Mouse (Mus musculus): ENCODE results near the gene Scgb1c1. TPM values are rescaled to one million over a fixed set of nuclear protein-coding genes. Genes with fewer than 3 reads are reported as not detected.

Scgb1c1 gene
- polyA plus RNA-seq, 1 experiment from 2014 or later: not detected

GRCm38 (mm10) chr7:140851916-140852315 lies 6.6 kb downstream of the Scgb1c1 start:
- peaks cover 15% of the 10 kb centered on the region; the same call in 1 of the 2 replicates for H3K36me3 ChIP-seq (ENCODE audit: control insufficient read depth, insufficient read depth, low read length)
- H3K27ac ChIP-seq (ENCODE audit: low read depth, low read length): no peak overlapping the region
- H3K4me2 ChIP-seq: no peak overlapping the region
- H3K9me3 ChIP-seq (replicated peaks; ENCODE audit: control insufficient read depth, low read length): no peaks in the 10 kb centered on the region
- WGBS (ENCODE audit: insufficient replicate concordance): 95% methylated on average over 4 of the region's 4 CpGs
- no peak overlapping the region for H3K9ac ChIP-seq (ENCODE audit: low read depth, low read length)
- no peak for ATAC-seq (replicated peaks; ENCODE audit: insufficient number of reproducible peaks, low FRiP score, low TSS enrichment)
- 0 out of 2 replicates have a peak, but pooled peaks cover 2% of the 10 kb centered on the region for H3K27me3 ChIP-seq (ENCODE audit: control insufficient read depth, insufficient read depth, low read length)
- no peak overlapping the region for H3K4me3 ChIP-seq (ENCODE audit: low read depth, low read length)
- peaks cover 7% of the 10 kb centered on the region for H3K4me1 ChIP-seq (ENCODE audit: control insufficient read depth, insufficient read depth, low read length)

GRCm38 (mm10) chr7:140853386-140853785 lies 8.0 kb downstream of the Scgb1c1 start:
- ATAC-seq (replicated peaks; ENCODE audit: insufficient number of reproducible peaks, low FRiP score, low TSS enrichment): no peak
- H3K4me3 ChIP-seq (ENCODE audit: low read depth, low read length): no peak overlapping the region
- H3K9me3 ChIP-seq (replicated peaks; ENCODE audit: control insufficient read depth, low read length): no peaks in the 10 kb centered on the region
- peaks cover 14% of the 10 kb centered on the region for H3K4me1 ChIP-seq (ENCODE audit: control insufficient read depth, insufficient read depth, low read length)
- WGBS (ENCODE audit: insufficient replicate concordance): 88% methylated on average over 9 of the region's 9 CpGs
- H3K27ac ChIP-seq (ENCODE audit: low read depth, low read length): no peak overlapping the region
- H3K27me3 ChIP-seq (ENCODE audit: control insufficient read depth, insufficient read depth, low read length): 0 out of 2 replicates have a peak, but pooled peaks cover 2% of the 10 kb centered on the region
- H3K4me2 ChIP-seq: no peak overlapping the region
- peaks cover 15% of the 10 kb centered on the region; the same call in 1 of the 2 replicates for H3K36me3 ChIP-seq (ENCODE audit: control insufficient read depth, insufficient read depth, low read length)
- H3K9ac ChIP-seq (ENCODE audit: low read depth, low read length): no peak overlapping the region

GRCm38 (mm10) chr7:140854483-140854882 lies 9.1 kb downstream of the Scgb1c1 start:
- Histone ChIP-seq H3K27me3 (ENCODE audit: control insufficient read depth, insufficient read depth, low read length) (no peaks in the 10 kb centered on the region), H3K9me3 (replicated peaks; ENCODE audit: control insufficient read depth, low read length) (no peaks in the 10 kb centered on the region), H3K4me3 (ENCODE audit: low read depth, low read length) (0 out of 2 replicates have a peak overlapping the region, but pooled peaks have one; percentile 88), H3K36me3 (ENCODE audit: control insufficient read depth, insufficient read depth, low read length) (peaks cover 17% of the 10 kb centered on the region; the same call in 1 of the 2 replicates), H3K9ac (ENCODE audit: low read depth, low read length) (peak overlapping the region; percentile 94; the same call in 1 of the 2 replicates), H3K4me2 (no peak overlapping the region), H3K4me1 (ENCODE audit: control insufficient read depth, insufficient read depth, low read length) (peaks cover 16% of the 10 kb centered on the region), H3K27ac (ENCODE audit: low read depth, low read length) (no peak overlapping the region)
- no peak for ATAC-seq (replicated peaks; ENCODE audit: insufficient number of reproducible peaks, low FRiP score, low TSS enrichment)
- 91% methylated on average over 18 of the region's 18 CpGs for WGBS (ENCODE audit: insufficient replicate concordance)

- Histone ChIP-seq H3K4me3 (ENCODE audit: low read depth, low read length) (peak overlapping the region; percentile 88), H3K36me3 (ENCODE audit: control insufficient read depth, insufficient read depth, low read length) (peaks cover 18% of the 10 kb centered on the region; the same call in 1 of the 2 replicates), H3K27ac (ENCODE audit: low read depth, low read length) (no peak overlapping the region), H3K9ac (ENCODE audit: low read depth, low read length) (peak overlapping the region; percentile 94), H3K4me1 (ENCODE audit: control insufficient read depth, insufficient read depth, low read length) (peaks cover 16% of the 10 kb centered on the region), H3K4me2 (peak overlapping the region; percentile 91), H3K27me3 (ENCODE audit: control insufficient read depth, insufficient read depth, low read length) (no peaks in the 10 kb centered on the region), H3K9me3 (replicated peaks; ENCODE audit: control insufficient read depth, low read length) (no peaks in the 10 kb centered on the region)
- 68% methylated on average over 9 of the region's 9 CpGs for WGBS (ENCODE audit: insufficient replicate concordance)
- no peak for ATAC-seq (replicated peaks; ENCODE audit: insufficient number of reproducible peaks, low FRiP score, low TSS enrichment)
Measured at GRCm38 (mm10) chr7:140855181-140855580, 9.8 kb downstream of the Scgb1c1 start.

GRCm38 (mm10) chr7:140855860-140856784 lies 10.8 kb downstream of the Scgb1c1 start, which contains the start of gene Gm45785:
Gene Gm45785, minus strand, starts transcription at chr7:140856331.
- Histone ChIP-seq H3K9me3 (replicated peaks; ENCODE audit: control insufficient read depth, low read length) (no peaks in the 10 kb centered on the region), H3K27ac (ENCODE audit: low read depth, low read length) (peak within 1 kb of the TSS; percentile 88), H3K9ac (ENCODE audit: low read depth, low read length) (peak within 1 kb of the TSS; percentile 94), H3K36me3 (ENCODE audit: control insufficient read depth, insufficient read depth, low read length) (peaks cover 24% of the 10 kb centered on the region; the same call in 1 of the 2 replicates), H3K4me3 (ENCODE audit: low read depth, low read length) (peak within 1 kb of the TSS; percentile 88), H3K27me3 (ENCODE audit: control insufficient read depth, insufficient read depth, low read length) (no peaks in the 10 kb centered on the region), H3K4me1 (ENCODE audit: control insufficient read depth, insufficient read depth, low read length) (peaks cover 16% of the 10 kb centered on the region), H3K4me2 (peak within 1 kb of the TSS; percentile 91)
- peak; percentile 74 for ATAC-seq (replicated peaks; ENCODE audit: insufficient number of reproducible peaks, low FRiP score, low TSS enrichment)
- WGBS (ENCODE audit: insufficient replicate concordance): under 1% methylated on average over 51 of the region's 51 CpGs

- Histone ChIP-seq H3K9ac (ENCODE audit: low read depth, low read length) (peak within 1 kb of the TSS; percentile 94), H3K27ac (ENCODE audit: low read depth, low read length) (peak within 1 kb of the TSS; percentile 88), H3K4me2 (peak within 1 kb of the TSS; percentile 91), H3K4me1 (ENCODE audit: control insufficient read depth, insufficient read depth, low read length) (peaks cover 16% of the 10 kb centered on the region), H3K27me3 (ENCODE audit: control insufficient read depth, insufficient read depth, low read length) (no peaks in the 10 kb centered on the region), H3K36me3 (ENCODE audit: control insufficient read depth, insufficient read depth, low read length) (peaks cover 26% of the 10 kb centered on the region; the same call in 1 of the 2 replicates), H3K9me3 (replicated peaks; ENCODE audit: control insufficient read depth, low read length) (no peaks in the 10 kb centered on the region), H3K4me3 (ENCODE audit: low read depth, low read length) (peak within 1 kb of the TSS; percentile 88)
- peak; percentile 86 for ATAC-seq (replicated peaks; ENCODE audit: insufficient number of reproducible peaks, low FRiP score, low TSS enrichment)
- under 1% methylated on average over 50 of the region's 50 CpGs for WGBS (ENCODE audit: insufficient replicate concordance)
Measured at GRCm38 (mm10) chr7:140856785-140857549, 11.6 kb downstream of the Scgb1c1 start, which contains the start of gene Ric8a. Gene Ric8a, plus strand, starts transcription at chr7:140856957.

- Histone ChIP-seq H3K9ac (ENCODE audit: low read depth, low read length) (peak within 1 kb of the TSS; percentile 94), H3K27ac (ENCODE audit: low read depth, low read length) (peak within 1 kb of the TSS; percentile 88), H3K4me2 (peak within 1 kb of the TSS; percentile 91), H3K27me3 (ENCODE audit: control insufficient read depth, insufficient read depth, low read length) (no peaks in the 10 kb centered on the region), H3K9me3 (replicated peaks; ENCODE audit: control insufficient read depth, low read length) (no peaks in the 10 kb centered on the region), H3K4me1 (ENCODE audit: control insufficient read depth, insufficient read depth, low read length) (peaks cover 16% of the 10 kb centered on the region), H3K4me3 (ENCODE audit: low read depth, low read length) (peak within 1 kb of the TSS; percentile 88), H3K36me3 (ENCODE audit: control insufficient read depth, insufficient read depth, low read length) (peaks cover 21% of the 10 kb centered on the region)
- ATAC-seq (replicated peaks; ENCODE audit: insufficient number of reproducible peaks, low FRiP score, low TSS enrichment): peak; percentile 39
- 35% methylated on average over 40 of the region's 40 CpGs for WGBS (ENCODE audit: insufficient replicate concordance)
Measured at GRCm38 (mm10) chr7:140857550-140858505, 12.5 kb downstream of the Scgb1c1 start, which contains the start of gene Bet1l. Gene Bet1l, minus strand, starts transcription at chr7:140857577.
